Mouse (Mus musculus) cerebellum, adult 2 months (tissue): Measurements from ENCODE around the gene Fam173b.

ENCODE experiments used
- CTCF ChIP-seq: fragments of 200-500 bp; IDR thresholded peaks from 2 replicates; pipeline ENCODE4 v1.5.1; 2011; ENCODE audit warnings: low read depth, mild to moderate bottlenecking, control low read depth, low read length, moderate library complexity, borderline replicate concordance; ENCODE audit not compliant: insufficient read depth
- POLR2A ChIP-seq: fragments of 200-500 bp; IDR thresholded peaks from 2 replicates; pipeline ENCODE4 v1.6.1; 2011; ENCODE audit warnings: low read length, control low read depth, borderline replicate concordance; ENCODE audit not compliant: insufficient read depth

GRCm38 (mm10) chr15:31561976-31562375 is 39.7 kb upstream of the Fam173b start:
- TF ChIP-seq POLR2A (no peak), CTCF (no peak)
